Mouse (Mus musculus): ENCODE data around the gene Gm47959.

- TF ChIP-seq EP300 (IDR thresholded peaks at IDR 0.05; ENCODE audit: low read depth) = no peak
- TF ChIP-seq CTCF (IDR thresholded peaks at IDR 0.05; ENCODE audit: low read depth) = no peak
These were observed 15.1 kb downstream of the Gm47959 start for GRCm38 (mm10) chr1:83015329-83015879.
